Mouse (Mus musculus) testis, adult 2 months (tissue): ENCODE data around the gene Sdccag8.

Experiments used
- CTCF ChIP-seq: fragments of 200-500 bp; IDR thresholded peaks from 2 replicates; pipeline ENCODE4 v1.5.1; 2012; ENCODE audit warnings: low read depth, mild to moderate bottlenecking, inconsistent platforms, low read length, moderate library complexity; ENCODE audit not compliant: control insufficient read depth, insufficient read depth, insufficient replicate concordance
- POLR2A ChIP-seq: fragments of 200-500 bp; IDR thresholded peaks from 2 replicates; pipeline ENCODE4 v1.6.1; 2012; ENCODE audit warnings: low read depth, mild to moderate bottlenecking, inconsistent platforms, low read length, moderate library complexity; ENCODE audit not compliant: control insufficient read depth

DNA sequence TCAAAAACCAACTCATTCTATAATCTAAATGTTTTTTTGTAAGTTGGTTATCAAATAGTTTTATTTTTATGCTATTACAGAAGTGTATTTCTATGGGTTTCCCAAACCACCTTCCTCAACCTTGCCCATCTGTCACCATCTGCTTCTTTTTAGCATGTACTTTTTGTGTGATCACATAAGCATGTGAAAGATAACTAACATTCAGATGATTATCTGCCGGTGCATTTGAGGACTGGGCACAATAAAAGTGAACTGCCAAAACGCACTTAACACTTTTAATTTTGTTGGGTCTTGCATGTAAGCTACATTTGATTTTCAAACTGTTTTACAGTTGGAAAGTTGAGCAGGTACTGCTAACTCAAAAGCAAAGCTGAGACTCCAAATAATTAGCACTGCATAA, 240.4 kb downstream of the Sdccag8 start:
- no peak for TF ChIP-seq CTCF
- TF ChIP-seq POLR2A, result no peak
